Mouse (Mus musculus) cortical plate, adult 2 months (tissue): ENCODE measurements around the gene Unc5b.

Experiments
- CTCF ChIP-seq: fragments of 200-500 bp; IDR thresholded peaks from 2 replicates; pipeline ENCODE4 v1.5.1; 2011; ENCODE audit warnings: mild to moderate bottlenecking, control low read depth, low read length; ENCODE audit not compliant: insufficient read depth; ENCODE audit errors: extremely low read depth
- POLR2A ChIP-seq: fragments of 200-500 bp; IDR thresholded peaks from 2 replicates; pipeline ENCODE4 v1.6.1; 2011; ENCODE audit warnings: mild to moderate bottlenecking, low read length, control low read depth; ENCODE audit not compliant: insufficient read depth; ENCODE audit errors: extremely low read depth

DNA sequence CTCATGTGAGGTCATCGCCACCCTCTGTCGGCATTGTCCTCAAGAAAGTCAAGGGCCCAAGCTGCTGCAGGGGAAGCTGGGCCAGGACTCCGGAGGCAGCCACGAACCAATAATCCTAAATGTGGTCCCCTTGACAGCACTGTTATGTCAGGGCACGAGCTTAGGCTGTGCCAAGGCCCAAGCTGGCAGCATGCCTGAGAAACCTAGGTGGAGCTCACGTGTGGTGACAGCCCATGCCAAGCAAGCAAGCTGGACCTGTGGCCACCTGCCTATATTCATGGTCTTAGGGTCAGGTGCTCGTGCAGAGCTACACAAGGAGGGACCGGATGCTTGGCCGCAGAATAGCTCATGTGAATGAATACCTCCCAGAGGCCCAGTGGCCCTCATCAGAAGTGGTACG is 27.4 kb downstream of the Unc5b start:
- TF ChIP-seq POLR2A (no peak), CTCF (no peak)
